Mouse (Mus musculus) intestine, embryonic 14.5 days (tissue): ENCODE results near the gene Clec1a. TPM values are rescaled to one million over a fixed set of nuclear protein-coding genes. Genes with fewer than 3 reads are reported as not detected.

Experiments
- ATAC-seq: fragments of 200-750 bp; cut with Nextera tagmentation; replicated peaks from 2 replicates; pipeline ENCODE4 v1.8.0; 2017; ENCODE audit warnings: low read depth, moderate number of reproducible peaks, moderate TSS enrichment, moderate library complexity; ENCODE audit not compliant: low FRiP score, low TSS enrichment
- DNase-seq: peaks from one replicate; pipeline ENCODE4 v3.0.0-alpha.2; 2018; ENCODE audit warnings: low spot score
- H3K27ac ChIP-seq: fragments of 300-500 bp; sonication (generic); 2 replicates; pipeline ENCODE4 v1.5.1; 2014; ENCODE audit warnings: low read depth, mild to moderate bottlenecking, control low read depth
- H3K27me3 ChIP-seq: fragments of 300-500 bp; sonication (generic); replicated peaks from 2 replicates; pipeline ENCODE4 v1.6.1; 2014; ENCODE audit warnings: low read length, control low read depth; ENCODE audit not compliant: control insufficient read depth, insufficient read depth
- H3K36me3 ChIP-seq: fragments of 300-500 bp; sonication (generic); 2 replicates; pipeline ENCODE4 v1.6.1; 2014; ENCODE audit warnings: low read length, control low read depth; ENCODE audit not compliant: control insufficient read depth, insufficient read depth
- H3K4me1 ChIP-seq: fragments of 300-500 bp; sonication (generic); replicated peaks from 2 replicates; pipeline ENCODE4 v1.6.1; 2014; ENCODE audit warnings: low read length, control low read depth, mixed read lengths; ENCODE audit not compliant: control insufficient read depth, insufficient read depth
- H3K4me2 ChIP-seq: fragments of 300-500 bp; sonication (generic); 2 replicates; pipeline ENCODE4 v1.6.1; 2014; ENCODE audit warnings: low read length
- H3K4me3 ChIP-seq: fragments of 300-500 bp; sonication (generic); 2 replicates; pipeline ENCODE4 v1.5.1; 2014; ENCODE audit warnings: low read depth, low read length, control low read depth, mixed read lengths
- H3K9ac ChIP-seq: fragments of 300-500 bp; sonication (generic); 2 replicates; pipeline ENCODE4 v1.6.1; 2014; ENCODE audit warnings: mild to moderate bottlenecking, low read length
- H3K9me3 ChIP-seq: fragments of 300-500 bp; sonication (generic); 2 replicates; pipeline ENCODE4 v1.6.1; 2016; ENCODE audit warnings: low read length, control low read depth; ENCODE audit not compliant: control insufficient read depth
- WGBS: fragments of 180-500 bp; shearing (Covaris S2); extraction: QIAGEN DNeasy Blood & Tissue Kit; methylation state at CpG from one replicate; pipeline ENCODE4 v1.1.7; 2014; 5-methylcytosine and 5-hydroxymethylcytosine counted together
- polyA plus RNA-seq: library from polyadenylated mRNA; unstranded; fragments of >200 nt; fragmentation: Nextera tagmentation; extraction: Ambion mirVana; gene quantifications from 2 replicates; pipeline ENCODE4 v1.2.1, GENCODE M21; 2014

Gene Clec1a
- polyA plus RNA-seq, 1 experiment from 2014 or later, result 4.5 TPM

DNA sequence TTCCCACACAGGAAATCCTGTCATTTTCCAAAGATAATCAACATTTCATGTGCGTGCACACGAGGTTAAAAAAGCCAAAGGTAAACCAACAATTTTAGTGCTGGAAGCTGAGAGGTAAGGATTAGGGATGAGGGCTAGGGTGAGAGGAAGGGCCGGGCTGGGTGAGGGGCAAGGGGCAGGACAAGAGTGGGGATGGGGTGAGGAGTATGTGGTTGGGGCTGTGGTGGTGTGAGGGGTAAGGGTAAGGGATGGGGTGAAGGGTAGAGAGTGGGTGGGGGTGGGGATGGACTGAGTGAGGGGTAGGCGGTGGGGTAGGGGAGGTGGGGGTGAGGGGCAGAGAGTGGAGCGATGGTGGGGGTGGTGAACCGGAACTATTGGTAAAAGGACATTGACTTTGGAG is 58.1 kb downstream of the Clec1a start:
- ATAC-seq, result no peak; the same call in 1 of the 2 replicates
- no peak overlapping the region for H3K4me2 ChIP-seq
- no peaks in the 10 kb centered on the region for H3K27me3 ChIP-seq
- no peak for DNase-seq
- H3K4me1 ChIP-seq, result no peaks in the 10 kb centered on the region
- H3K9ac ChIP-seq, result no peak overlapping the region
- 66% methylated on average over 6 of the region's 6 CpGs for whole genome bisulfite sequencing
- H3K9me3 ChIP-seq, result no peaks in the 10 kb centered on the region
- H3K4me3 ChIP-seq, result no peak overlapping the region
- no peak overlapping the region for H3K27ac ChIP-seq
- H3K36me3 ChIP-seq, result no peaks in the 10 kb centered on the region

DNA sequence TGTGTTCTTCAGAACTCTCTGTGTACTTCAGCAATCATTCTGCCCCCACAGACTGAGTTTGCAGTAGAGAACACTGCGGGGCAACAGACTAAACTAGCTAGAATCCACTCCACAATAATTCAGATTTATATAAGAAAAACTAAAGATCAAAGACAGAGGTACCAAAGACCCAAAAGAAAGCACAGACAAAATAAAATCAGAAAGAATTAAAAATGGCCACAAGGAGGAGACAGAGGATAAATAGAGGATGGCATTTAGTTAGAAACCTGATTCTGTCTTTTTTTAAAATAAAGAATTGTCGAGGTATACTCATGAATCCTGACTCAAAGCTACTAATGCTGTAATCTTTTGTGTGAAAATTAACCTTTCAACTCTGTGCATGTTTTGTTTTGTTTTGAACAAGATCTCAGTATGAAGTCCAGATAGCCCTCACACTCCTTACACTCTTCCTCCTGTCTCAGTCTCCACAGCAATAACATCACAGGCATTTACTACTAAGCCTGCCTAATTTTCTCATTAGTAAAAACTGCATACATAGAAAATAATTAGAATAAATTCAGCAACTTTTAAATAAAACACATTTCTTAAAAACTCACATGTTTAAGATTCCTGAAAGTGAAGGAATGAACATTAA is 58.6 kb downstream of the Clec1a start:
- no peak overlapping the region for H3K27ac ChIP-seq
- no peaks in the 10 kb centered on the region for H3K27me3 ChIP-seq
- no peaks in the 10 kb centered on the region for H3K4me1 ChIP-seq
- H3K4me2 ChIP-seq, result no peak overlapping the region
- 0 out of 2 replicates have a peak, but pooled peaks have one; percentile 47 for ATAC-seq
- H3K36me3 ChIP-seq, result no peaks in the 10 kb centered on the region
- WGBS, result 22% methylated on average over 2 of the region's 2 CpGs
- no peaks in the 10 kb centered on the region for H3K9me3 ChIP-seq
- no peak overlapping the region for H3K9ac ChIP-seq
- H3K4me3 ChIP-seq, result no peak overlapping the region
- no peak for DNase-seq

DNA sequence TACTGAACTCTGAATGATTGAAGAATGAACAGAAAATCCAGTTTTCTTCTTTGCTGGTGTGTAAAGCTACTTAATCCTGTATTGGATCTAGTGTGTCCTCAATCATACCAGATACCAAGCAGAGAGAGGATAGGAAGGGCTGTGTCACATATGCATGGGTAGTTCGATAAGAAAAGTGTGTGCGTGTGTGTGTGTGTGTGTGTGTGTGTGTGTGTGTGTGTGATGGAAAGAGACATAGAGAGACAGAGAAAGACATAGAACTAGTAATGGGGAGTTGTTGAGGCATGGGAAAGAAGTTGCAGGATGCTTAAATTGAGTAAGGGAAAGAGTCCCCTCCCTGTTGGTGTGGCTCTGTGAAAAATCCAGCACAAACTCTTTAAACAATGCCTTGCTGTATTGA is 66.0 kb downstream of the Clec1a start, which contains the start of gene Clec12b:
TSS of gene Clec12b (minus strand) at position 101 of the 400 bp plus-strand sequence.
- no peak within 1 kb of the TSS for H3K27ac ChIP-seq
- no peaks in the 10 kb centered on the region for H3K36me3 ChIP-seq
- no peaks in the 10 kb centered on the region for H3K9me3 ChIP-seq
- peaks cover 7% of the 10 kb centered on the region; the same call in 1 of the 2 replicates for H3K4me1 ChIP-seq
- ATAC-seq, result no peak
- H3K4me2 ChIP-seq, result no peak within 1 kb of the TSS
- WGBS, result 86% methylated on average over 2 of the region's 2 CpGs
- H3K4me3 ChIP-seq, result no peak within 1 kb of the TSS
- H3K27me3 ChIP-seq, result no peaks in the 10 kb centered on the region
- DNase-seq, result no peak
- H3K9ac ChIP-seq, result no peak within 1 kb of the TSS

GRCm38 (mm10) chr6:129385000-129385399 is 66.8 kb downstream of the Clec1a start:
- no peaks in the 10 kb centered on the region for H3K36me3 ChIP-seq
- no peak overlapping the region for H3K9ac ChIP-seq
- H3K27me3 ChIP-seq, result no peaks in the 10 kb centered on the region
- ATAC-seq (no peak), DNase-seq (no peak)
- no peak overlapping the region for H3K4me3 ChIP-seq
- H3K9me3 ChIP-seq, result no peaks in the 10 kb centered on the region
- H3K4me2 ChIP-seq, result no peak overlapping the region
- H3K4me1 ChIP-seq, result peaks cover 7% of the 10 kb centered on the region; the same call in 1 of the 2 replicates
- 78% methylated on average over 4 of the region's 4 CpGs for WGBS
- H3K27ac ChIP-seq, result no peak overlapping the region

GRCm38 (mm10) chr6:129383466-129383865 is 68.3 kb downstream of the Clec1a start:
- no peak overlapping the region for H3K4me2 ChIP-seq
- DNase-seq, result no peak
- H3K27me3 ChIP-seq, result no peaks in the 10 kb centered on the region
- H3K4me1 ChIP-seq, result peaks cover 7% of the 10 kb centered on the region; the same call in 1 of the 2 replicates
- no peak for ATAC-seq
- H3K9me3 ChIP-seq, result no peaks in the 10 kb centered on the region
- H3K4me3 ChIP-seq, result no peak overlapping the region
- no peaks in the 10 kb centered on the region for H3K36me3 ChIP-seq
- H3K9ac ChIP-seq, result no peak overlapping the region
- no peak overlapping the region for H3K27ac ChIP-seq
- WGBS, result 59% methylated on average over 3 of the region's 3 CpGs

GRCm38 (mm10) chr6:129381736-129382135 is 70.1 kb downstream of the Clec1a start:
- no peak for DNase-seq
- Histone ChIP-seq H3K9me3 (no peaks in the 10 kb centered on the region), H3K27ac (no peak overlapping the region), H3K4me2 (no peak overlapping the region), H3K9ac (no peak overlapping the region), H3K4me3 (no peak overlapping the region), H3K36me3 (no peaks in the 10 kb centered on the region), H3K27me3 (no peaks in the 10 kb centered on the region), H3K4me1 (peaks cover 5% of the 10 kb centered on the region; the same call in 1 of the 2 replicates)
- peak; percentile 60; the same call in 1 of the 2 replicates for ATAC-seq
- 63% methylated on average over 1 of the region's 1 CpGs for WGBS

- H3K4me2 ChIP-seq, result no peak overlapping the region
- DNase-seq (no peak), ATAC-seq (no peak)
- WGBS, result 65% methylated on average over 4 of the region's 4 CpGs
- no peak overlapping the region for H3K27ac ChIP-seq
- H3K4me3 ChIP-seq, result no peak overlapping the region
- H3K9me3 ChIP-seq, result no peaks in the 10 kb centered on the region
- no peak overlapping the region for H3K9ac ChIP-seq
- H3K4me1 ChIP-seq, result peaks cover 4% of the 10 kb centered on the region; the same call in 1 of the 2 replicates
- no peaks in the 10 kb centered on the region for H3K27me3 ChIP-seq
- no peaks in the 10 kb centered on the region for H3K36me3 ChIP-seq
These were observed 71.3 kb downstream of the Clec1a start for GRCm38 (mm10) chr6:129380454-129380853.

- no peak for DNase-seq
- ATAC-seq, result no peak
- WGBS, result 67% methylated on average over 2 of the region's 2 CpGs
These were observed 76.8 kb downstream of the Clec1a start for GRCm38 (mm10) chr6:129374937-129375471.

More at GRCm38 (mm10) chr6:129374937-129375471, 76.8 kb downstream of the Clec1a start:
- Histone ChIP-seq H3K36me3 (no peaks in the 10 kb centered on the region), H3K9ac (no peak overlapping the region), H3K27ac (no peak overlapping the region), H3K4me3 (no peak overlapping the region), H3K4me1 (no peaks in the 10 kb centered on the region), H3K27me3 (no peaks in the 10 kb centered on the region), H3K4me2 (no peak overlapping the region), H3K9me3 (no peaks in the 10 kb centered on the region)
